Mouse (Mus musculus) C2C12 (cell line): ENCODE data around the gene Bcl6. TPM values are rescaled to one million over a fixed set of nuclear protein-coding genes. Genes with fewer than 3 reads are reported as not detected.

ENCODE experiments used
- H3K27me3 ChIP-seq: one replicate; pipeline ENCODE4 v1.6.1; 2011; ENCODE audit not compliant: control insufficient read depth, insufficient read depth, insufficient read length
- H3K36me3 ChIP-seq: one replicate; pipeline ENCODE4 v1.6.1; 2011; ENCODE audit not compliant: control insufficient read depth, insufficient read depth
- H3K4me3 ChIP-seq: one replicate; pipeline ENCODE4 v1.5.1; 2011; ENCODE audit warnings: mild to moderate bottlenecking, control low read depth; ENCODE audit not compliant: poor library complexity, insufficient read depth, severe bottlenecking
- H3K79me2 ChIP-seq: one replicate; pipeline ENCODE4 v1.6.1; 2011; ENCODE audit not compliant: control insufficient read depth, insufficient read depth
- H3K79me3 ChIP-seq: one replicate; pipeline ENCODE4 v1.6.1; 2011; ENCODE audit warnings: low read depth, control low read depth
- H3ac ChIP-seq: one replicate; pipeline ENCODE3; 2011; ENCODE audit warnings: low read depth; ENCODE audit not compliant: control insufficient read depth, insufficient read length
- CEBPB ChIP-seq: IDR thresholded peaks from one replicate; pipeline ENCODE4 v1.6.1; 2011; ENCODE audit warnings: low read depth, mild to moderate bottlenecking, control low read depth, moderate library complexity
- CTCF ChIP-seq: IDR thresholded peaks from one replicate; pipeline ENCODE4 v1.5.1; 2011; ENCODE audit not compliant: control insufficient read depth, insufficient read depth, insufficient read length
- FOSL1 ChIP-seq: IDR thresholded peaks from one replicate; pipeline ENCODE4 v1.8.0; 2011; ENCODE audit warnings: mild to moderate bottlenecking, low read length; ENCODE audit not compliant: poor library complexity, insufficient read depth, severe bottlenecking
- MAX ChIP-seq: IDR thresholded peaks from one replicate; pipeline ENCODE4 v1.6.1; 2011; ENCODE audit warnings: mild to moderate bottlenecking, control low read depth
- MYOD1 ChIP-seq: IDR thresholded peaks from one replicate; pipeline ENCODE4 v1.6.1; 2011; ENCODE audit warnings: low read depth; ENCODE audit not compliant: control insufficient read depth, insufficient read length
- MYOG ChIP-seq: IDR thresholded peaks from one replicate; pipeline ENCODE4 v1.6.1; 2011; ENCODE audit not compliant: control insufficient read depth, insufficient read length; ENCODE audit errors: extremely low read depth
- USF1 ChIP-seq: IDR thresholded peaks from one replicate; pipeline ENCODE4 v1.6.1; 2011; ENCODE audit warnings: low read depth, mild to moderate bottlenecking, control low read depth, moderate library complexity
- polyA plus RNA-seq: library from polyadenylated mRNA; unstranded; fragments of >200 nt; fragmentation: generic; extraction: Trizol; gene quantifications from one replicate; pipeline ENCODE4 v1.2.1, GENCODE M21; 2012; ENCODE audit warnings: missing spikeins

Gene Bcl6
- polyA plus RNA-seq, 1 experiment: 6.2 TPM

GRCm38 (mm10) chr16:23980201-23980870 lies 8.3 kb downstream of the Bcl6 start:
- H3K4me3 ChIP-seq: no peak overlapping the region
- peaks cover 14% of the 10 kb centered on the region for H3K79me3 ChIP-seq
- TF ChIP-seq CTCF: no peak
- no peak for TF ChIP-seq MYOD1
- no peak for TF ChIP-seq MAX
- TF ChIP-seq MYOG: no peak
- no peak for TF ChIP-seq FOSL1
- TF ChIP-seq USF1: no peak
- no peak for TF ChIP-seq CEBPB
- peaks cover 25% of the 10 kb centered on the region for H3K36me3 ChIP-seq
- H3ac ChIP-seq: no peak overlapping the region
- no peaks in the 10 kb centered on the region for H3K27me3 ChIP-seq
- H3K79me2 ChIP-seq: peaks cover 57% of the 10 kb centered on the region

GRCm38 (mm10) chr16:23979446-23979845 lies 9.2 kb downstream of the Bcl6 start:
- H3K4me3 ChIP-seq: no peak overlapping the region
- no peak for TF ChIP-seq MYOG
- TF ChIP-seq CEBPB: no peak
- TF ChIP-seq FOSL1: no peak
- no peaks in the 10 kb centered on the region for H3K27me3 ChIP-seq
- H3ac ChIP-seq: no peak overlapping the region
- H3K36me3 ChIP-seq: peaks cover 34% of the 10 kb centered on the region
- H3K79me3 ChIP-seq: peaks cover 14% of the 10 kb centered on the region
- peaks cover 48% of the 10 kb centered on the region for H3K79me2 ChIP-seq

- H3K4me3 ChIP-seq: no peak overlapping the region
- no peak for TF ChIP-seq USF1
- TF ChIP-seq MAX: no peak
- no peak for TF ChIP-seq FOSL1
- TF ChIP-seq MYOG: no peak
- no peak for TF ChIP-seq MYOD1
- no peak for TF ChIP-seq CEBPB
- no peak for TF ChIP-seq CTCF
- H3K79me3 ChIP-seq: peaks cover 14% of the 10 kb centered on the region
- no peaks in the 10 kb centered on the region for H3K27me3 ChIP-seq
- peaks cover 44% of the 10 kb centered on the region for H3K36me3 ChIP-seq
- peaks cover 39% of the 10 kb centered on the region for H3K79me2 ChIP-seq
- no peak overlapping the region for H3ac ChIP-seq
Observed at GRCm38 (mm10) chr16:23978495-23978894, 10.2 kb downstream of the Bcl6 start.

GRCm38 (mm10) chr16:23977732-23978131 lies 10.9 kb downstream of the Bcl6 start:
- H3K79me2 ChIP-seq: peaks cover 38% of the 10 kb centered on the region
- H3K27me3 ChIP-seq: no peaks in the 10 kb centered on the region
- no peak overlapping the region for H3ac ChIP-seq
- no peak for TF ChIP-seq USF1
- no peak for TF ChIP-seq CTCF
- no peak for TF ChIP-seq MYOG
- no peak for TF ChIP-seq FOSL1
- H3K36me3 ChIP-seq: peaks cover 49% of the 10 kb centered on the region
- peaks cover 14% of the 10 kb centered on the region for H3K79me3 ChIP-seq
- no peak overlapping the region for H3K4me3 ChIP-seq

- no peak overlapping the region for H3ac ChIP-seq
- peaks cover 63% of the 10 kb centered on the region for H3K36me3 ChIP-seq
- H3K79me2 ChIP-seq: peaks cover 29% of the 10 kb centered on the region
- H3K79me3 ChIP-seq: peaks cover 5% of the 10 kb centered on the region
- no peaks in the 10 kb centered on the region for H3K27me3 ChIP-seq
- TF ChIP-seq CTCF (no peak), CEBPB (no peak)
- H3K4me3 ChIP-seq: no peak overlapping the region
Observed at GRCm38 (mm10) chr16:23976196-23976595, 12.5 kb downstream of the Bcl6 start.

GRCm38 (mm10) chr16:23973635-23974367 lies 14.9 kb downstream of the Bcl6 start:
- no peak overlapping the region for H3K4me3 ChIP-seq
- H3K79me2 ChIP-seq: peaks cover 5% of the 10 kb centered on the region
- H3ac ChIP-seq: no peak overlapping the region
- peaks cover 1% of the 10 kb centered on the region for H3K79me3 ChIP-seq
- peaks cover 87% of the 10 kb centered on the region for H3K36me3 ChIP-seq
- H3K27me3 ChIP-seq: no peaks in the 10 kb centered on the region
- no peak for TF ChIP-seq MYOG
- TF ChIP-seq MYOD1: no peak
